Mouse (Mus musculus): ENCODE measurements around the gene Eef1b2.

GRCm38 (mm10) chr1:63203471-63203870, 26.8 kb downstream of the Eef1b2 start:
- TF ChIP-seq POLR2A (IDR thresholded peaks at IDR 0.05; ENCODE audit: extremely low read depth, insufficient read depth, low read length) = no peak
- TF ChIP-seq CTCF (IDR thresholded peaks at IDR 0.05; ENCODE audit: low read depth, low read length) = no peak

Data from liver, adult 2 months (tissue).